Mouse (Mus musculus): ENCODE measurements at regions not wholly inside any gene's neighbourhood (a gene's known extent, or its start where the extent isn't known, plus 50 kb on each side); places are given as distances from the start of the nearest gene placed in this dataset.

- H3K36me3 ChIP-seq (ENCODE audit: control insufficient read depth, insufficient read depth, low read length): no peaks in the 10 kb centered on the region
- no peak overlapping the region for H3K4me3 ChIP-seq (ENCODE audit: low read depth, low read length)
- ATAC-seq (ENCODE audit: insufficient read depth, low FRiP score, low TSS enrichment) (no peak), DNase-seq (ENCODE audit: low spot score) (no peak)
- H3K9ac ChIP-seq (ENCODE audit: low read length): no peak overlapping the region
- WGBS: 82% methylated on average over 5 of the region's 5 CpGs
- H3K27ac ChIP-seq (ENCODE audit: low read depth, low read length): no peak overlapping the region
- H3K4me1 ChIP-seq (ENCODE audit: control insufficient read depth, insufficient read depth, low read length): no peaks in the 10 kb centered on the region
- H3K9me3 ChIP-seq (ENCODE audit: control insufficient read depth, low read length): no peaks in the 10 kb centered on the region
- no peak overlapping the region for H3K4me2 ChIP-seq (ENCODE audit: low read depth)
- no peaks in the 10 kb centered on the region for H3K27me3 ChIP-seq (ENCODE audit: control insufficient read depth, insufficient read depth, low read length)
These were observed 131.8 kb upstream of the Plxnc1 start for GRCm38 (mm10) chr10:95076421-95076820.

GRCm38 (mm10) chr10:95075897-95076296, 131.3 kb upstream of the Plxnc1 start:
- H3K4me3 ChIP-seq (ENCODE audit: low read depth, low read length): no peak overlapping the region
- H3K36me3 ChIP-seq (ENCODE audit: control insufficient read depth, insufficient read depth, low read length): no peaks in the 10 kb centered on the region
- WGBS: 62% methylated on average over 4 of the region's 4 CpGs
- no peak overlapping the region for H3K9ac ChIP-seq (ENCODE audit: low read length)
- ATAC-seq (ENCODE audit: insufficient read depth, low FRiP score, low TSS enrichment): no peak
- no peaks in the 10 kb centered on the region for H3K4me1 ChIP-seq (ENCODE audit: control insufficient read depth, insufficient read depth, low read length)
- no peak overlapping the region for H3K4me2 ChIP-seq (ENCODE audit: low read depth)
- no peaks in the 10 kb centered on the region for H3K27me3 ChIP-seq (ENCODE audit: control insufficient read depth, insufficient read depth, low read length)
- no peaks in the 10 kb centered on the region for H3K9me3 ChIP-seq (ENCODE audit: control insufficient read depth, low read length)
- no peak overlapping the region for H3K27ac ChIP-seq (ENCODE audit: low read depth, low read length)
- no peak for DNase-seq (ENCODE audit: low spot score)

- ATAC-seq (ENCODE audit: insufficient read depth, low FRiP score, low TSS enrichment): no peak
- H3K27me3 ChIP-seq (ENCODE audit: control insufficient read depth, insufficient read depth, low read length): no peaks in the 10 kb centered on the region
- no peaks in the 10 kb centered on the region for H3K9me3 ChIP-seq (ENCODE audit: control insufficient read depth, low read length)
- H3K4me2 ChIP-seq (ENCODE audit: low read depth): no peak overlapping the region
- no peak overlapping the region for H3K27ac ChIP-seq (ENCODE audit: low read depth, low read length)
- H3K36me3 ChIP-seq (ENCODE audit: control insufficient read depth, insufficient read depth, low read length): no peaks in the 10 kb centered on the region
- WGBS: 50% methylated on average over 5 of the region's 5 CpGs
- no peak overlapping the region for H3K9ac ChIP-seq (ENCODE audit: low read length)
- no peak for DNase-seq (ENCODE audit: low spot score)
- H3K4me1 ChIP-seq (ENCODE audit: control insufficient read depth, insufficient read depth, low read length): no peaks in the 10 kb centered on the region
- H3K4me3 ChIP-seq (ENCODE audit: low read depth, low read length): no peak overlapping the region
These were observed 130.4 kb upstream of the Plxnc1 start for GRCm38 (mm10) chr10:95074959-95075590.

GRCm38 (mm10) chr10:95074381-95074780, 129.7 kb upstream of the Plxnc1 start:
- WGBS: 89% methylated on average over 2 of the region's 2 CpGs
- no peak overlapping the region for H3K9ac ChIP-seq (ENCODE audit: low read length)
- no peak for ATAC-seq (ENCODE audit: insufficient read depth, low FRiP score, low TSS enrichment)
- no peaks in the 10 kb centered on the region for H3K36me3 ChIP-seq (ENCODE audit: control insufficient read depth, insufficient read depth, low read length)
- H3K4me1 ChIP-seq (ENCODE audit: control insufficient read depth, insufficient read depth, low read length): no peaks in the 10 kb centered on the region
- no peak overlapping the region for H3K27ac ChIP-seq (ENCODE audit: low read depth, low read length)
- H3K9me3 ChIP-seq (ENCODE audit: control insufficient read depth, low read length): no peaks in the 10 kb centered on the region
- no peak overlapping the region for H3K4me3 ChIP-seq (ENCODE audit: low read depth, low read length)
- no peak for DNase-seq (ENCODE audit: low spot score)
- H3K4me2 ChIP-seq (ENCODE audit: low read depth): no peak overlapping the region
- H3K27me3 ChIP-seq (ENCODE audit: control insufficient read depth, insufficient read depth, low read length): no peaks in the 10 kb centered on the region

GRCm38 (mm10) chr10:95067971-95068370, 123.3 kb upstream of the Plxnc1 start:
- WGBS: 84% methylated on average over 10 of the region's 10 CpGs
- DNase-seq (ENCODE audit: low spot score): no peak

GRCm38 (mm10) chr10:95066774-95067173, 122.1 kb upstream of the Plxnc1 start:
- DNase-seq (ENCODE audit: low spot score) (no peak), ATAC-seq (ENCODE audit: insufficient read depth, low FRiP score, low TSS enrichment) (no peak)
- WGBS: 88% methylated on average over 6 of the region's 6 CpGs
- Histone ChIP-seq H3K27ac (ENCODE audit: low read depth, low read length) (no peak overlapping the region), H3K4me3 (ENCODE audit: low read depth, low read length) (no peak overlapping the region), H3K4me1 (ENCODE audit: control insufficient read depth, insufficient read depth, low read length) (no peaks in the 10 kb centered on the region), H3K27me3 (ENCODE audit: control insufficient read depth, insufficient read depth, low read length) (no peaks in the 10 kb centered on the region), H3K4me2 (ENCODE audit: low read depth) (no peak overlapping the region), H3K9me3 (ENCODE audit: control insufficient read depth, low read length) (no peaks in the 10 kb centered on the region), H3K9ac (ENCODE audit: low read length) (no peak overlapping the region), H3K36me3 (ENCODE audit: control insufficient read depth, insufficient read depth, low read length) (no peaks in the 10 kb centered on the region)

More at GRCm38 (mm10) chr10:95067971-95068370, 123.3 kb upstream of the Plxnc1 start:
- Histone ChIP-seq H3K9ac (ENCODE audit: low read length) (no peak overlapping the region), H3K4me2 (ENCODE audit: low read depth) (no peak overlapping the region), H3K4me1 (ENCODE audit: control insufficient read depth, insufficient read depth, low read length) (no peaks in the 10 kb centered on the region), H3K27ac (ENCODE audit: low read depth, low read length) (no peak overlapping the region), H3K27me3 (ENCODE audit: control insufficient read depth, insufficient read depth, low read length) (no peaks in the 10 kb centered on the region), H3K36me3 (ENCODE audit: control insufficient read depth, insufficient read depth, low read length) (no peaks in the 10 kb centered on the region), H3K9me3 (ENCODE audit: control insufficient read depth, low read length) (no peaks in the 10 kb centered on the region), H3K4me3 (ENCODE audit: low read depth, low read length) (no peak overlapping the region)
- no peak for ATAC-seq (ENCODE audit: insufficient read depth, low FRiP score, low TSS enrichment)

GRCm38 (mm10) chr10:95059486-95060091, 115.0 kb upstream of the Plxnc1 start:
- WGBS: 68% methylated on average over 7 of the region's 7 CpGs
- DNase-seq (ENCODE audit: low spot score): no peak
- no peak for ATAC-seq (ENCODE audit: insufficient read depth, low FRiP score, low TSS enrichment)

GRCm38 (mm10) chr10:95059078-95059477, 114.4 kb upstream of the Plxnc1 start:
- Histone ChIP-seq H3K27me3 (ENCODE audit: control insufficient read depth, insufficient read depth, low read length) (no peaks in the 10 kb centered on the region), H3K4me3 (ENCODE audit: low read depth, low read length) (no peak overlapping the region), H3K27ac (ENCODE audit: low read depth, low read length) (no peak overlapping the region), H3K4me1 (ENCODE audit: control insufficient read depth, insufficient read depth, low read length) (no peaks in the 10 kb centered on the region), H3K9ac (ENCODE audit: low read length) (no peak overlapping the region), H3K9me3 (ENCODE audit: control insufficient read depth, low read length) (no peaks in the 10 kb centered on the region), H3K4me2 (ENCODE audit: low read depth) (no peak overlapping the region), H3K36me3 (ENCODE audit: control insufficient read depth, insufficient read depth, low read length) (no peaks in the 10 kb centered on the region)
- no peak for DNase-seq (ENCODE audit: low spot score)
- WGBS: 88% methylated on average over 9 of the region's 9 CpGs
- ATAC-seq (ENCODE audit: insufficient read depth, low FRiP score, low TSS enrichment): no peak

More at GRCm38 (mm10) chr10:95059486-95060091, 115.0 kb upstream of the Plxnc1 start:
- Histone ChIP-seq H3K4me1 (ENCODE audit: control insufficient read depth, insufficient read depth, low read length) (no peaks in the 10 kb centered on the region), H3K4me3 (ENCODE audit: low read depth, low read length) (no peak overlapping the region), H3K36me3 (ENCODE audit: control insufficient read depth, insufficient read depth, low read length) (no peaks in the 10 kb centered on the region), H3K27me3 (ENCODE audit: control insufficient read depth, insufficient read depth, low read length) (no peaks in the 10 kb centered on the region), H3K4me2 (ENCODE audit: low read depth) (no peak overlapping the region), H3K27ac (ENCODE audit: low read depth, low read length) (no peak overlapping the region), H3K9ac (ENCODE audit: low read length) (no peak overlapping the region), H3K9me3 (ENCODE audit: control insufficient read depth, low read length) (no peaks in the 10 kb centered on the region)

GRCm38 (mm10) chr10:95057051-95057714, 112.5 kb upstream of the Plxnc1 start:
- Histone ChIP-seq H3K4me3 (ENCODE audit: low read depth, low read length) (no peak overlapping the region), H3K4me2 (ENCODE audit: low read depth) (no peak overlapping the region), H3K9me3 (ENCODE audit: control insufficient read depth, low read length) (no peaks in the 10 kb centered on the region), H3K27me3 (ENCODE audit: control insufficient read depth, insufficient read depth, low read length) (no peaks in the 10 kb centered on the region), H3K9ac (ENCODE audit: low read length) (no peak overlapping the region), H3K27ac (ENCODE audit: low read depth, low read length) (no peak overlapping the region), H3K36me3 (ENCODE audit: control insufficient read depth, insufficient read depth, low read length) (no peaks in the 10 kb centered on the region), H3K4me1 (ENCODE audit: control insufficient read depth, insufficient read depth, low read length) (no peaks in the 10 kb centered on the region)
- WGBS: 82% methylated on average over 9 of the region's 9 CpGs
- DNase-seq (ENCODE audit: low spot score) (no peak), ATAC-seq (ENCODE audit: insufficient read depth, low FRiP score, low TSS enrichment) (no peak)

Data from neural tube, embryonic 11.5 days (tissue).